8 mouse cellular contexts compared by ENCODE assay signal in genomic region chr5:30665968-30666367, GRCm38 (mm10). TPM values are rescaled to one million over a fixed set of nuclear protein-coding genes. Genes with fewer than 3 reads are reported as not detected.
A peak's percentile ranks its signal among the peaks of the same experiment; 100 is the strongest.
DNase-seq lines count a peak whose midpoint lies in the region; ATAC-seq and TF ChIP-seq lines count a peak whose summit lies in the region.

No protein-coding gene starts in this region.

- H3K9ac ChIP-seq in liver, embryonic 16.5 days (ENCODE audit: low read depth, low read length) = peak overlapping the region; percentile 95

- H3K4me3 ChIP-seq in layer of hippocampus, adult 2 months = peak overlapping the region; percentile 88
- H3K4me3 ChIP-seq in brown adipose tissue, adult 24 weeks (ENCODE audit: insufficient read depth, low read depth, low read length) = peak overlapping the region; percentile 60
- peak overlapping the region; percentile 82 for H3K4me3 ChIP-seq in hindbrain, embryonic 10.5 days
- H3K4me3 ChIP-seq in liver, embryonic 16.5 days (ENCODE audit: low read depth, low read length) = peak overlapping the region; percentile 94

- no peaks in the 10 kb centered on the region for H3K9me3 ChIP-seq in hindbrain, embryonic 10.5 days
- no peaks in the 10 kb centered on the region for H3K9me3 ChIP-seq in liver, embryonic 16.5 days (replicated peaks; ENCODE audit: control insufficient read depth, low read length)

- DNase-seq in layer of hippocampus, adult 2 months (ENCODE audit: low spot score in 2 of 2) = peak; percentile 58 to 78
- DNase-seq in layer of hippocampus, postnatal 10 days (ENCODE audit: low spot score in 2 of 2) = no peak
- no peak for DNase-seq in hindbrain, embryonic 10.5 days (ENCODE audit: low spot score)
- DNase-seq in ovary, postnatal 36 days (ENCODE audit: low spot score) = no peak
- no peak for DNase-seq in adrenal gland, adult 18-20 months (ENCODE audit: low spot score in 2 of 2)
- no peak for DNase-seq in c-Kit-positive CD71-positive TER-119-positive erythroid progenitor cells, embryonic 14.5 days (ENCODE audit: low spot score)

- no peak for TF ChIP-seq CTCF in layer of hippocampus, adult 2 months (conservative IDR thresholded peaks at IDR 0.05)

- WGBS in hindbrain, embryonic 10.5 days = 74% methylated on average over 6 of the region's 6 CpGs
- WGBS in liver, embryonic 16.5 days (ENCODE audit: insufficient replicate concordance) = 29% methylated on average over 6 of the region's 6 CpGs

- no peaks in the 10 kb centered on the region for H3K27me3 ChIP-seq in hindbrain, embryonic 10.5 days (ENCODE audit: insufficient read depth, poor library complexity, severe bottlenecking)
- H3K27me3 ChIP-seq in liver, embryonic 16.5 days (ENCODE audit: control insufficient read depth, insufficient read depth, low read depth, low read length) = no peaks in the 10 kb centered on the region

- ATAC-seq in liver, embryonic 16.5 days (ENCODE audit: low read depth) = no peak

- H3K36me3 ChIP-seq in hindbrain, embryonic 10.5 days = peaks cover 29% of the 10 kb centered on the region
- peaks cover 23% of the 10 kb centered on the region for H3K36me3 ChIP-seq in liver, embryonic 16.5 days (ENCODE audit: control insufficient read depth, insufficient read depth)

- peak overlapping the region; percentile 98 for H3K27ac ChIP-seq in layer of hippocampus, adult 2 months
- H3K27ac ChIP-seq in brown adipose tissue, adult 24 weeks (replicated peaks; ENCODE audit: low read depth, low read length) = peak overlapping the region; percentile 99
- H3K27ac ChIP-seq in hindbrain, embryonic 10.5 days = peak overlapping the region; percentile 95
- H3K27ac ChIP-seq in liver, embryonic 16.5 days (ENCODE audit: low read length) = peak overlapping the region; percentile 87

- peak overlapping the region; percentile 63 for H3K4me2 ChIP-seq in liver, embryonic 16.5 days (ENCODE audit: low read depth, low read length)

- peaks cover 4% of the 10 kb centered on the region; the same call in 1 of the 2 replicates for H3K4me1 ChIP-seq in brown adipose tissue, adult 24 weeks (ENCODE audit: control insufficient read depth, insufficient read depth, insufficient read length, low read length)
- peaks cover 28% of the 10 kb centered on the region for H3K4me1 ChIP-seq in hindbrain, embryonic 10.5 days (replicated peaks)
- peaks cover 23% of the 10 kb centered on the region for H3K4me1 ChIP-seq in liver, embryonic 16.5 days (ENCODE audit: control insufficient read depth, low read depth, low read length)

RNA-seq across cellular contexts. Expression of gene Cenpa, which starts 0.6 kb away (rescaled TPM):
- 1 to 10 TPM; 3.7 to 7.1 TPM for total RNA-seq in layer of hippocampus, adult 2 months (2021)
- 10 to 100 TPM in 1 of 2 experiments, 1 to 10 TPM in 1; 9.3 to 10.4 TPM for total RNA-seq in layer of hippocampus, postnatal 10 days (2021)
- polyA plus RNA-seq in brown adipose tissue, adult 24 weeks (2012; ENCODE audit: insufficient read depth, insufficient read length, missing spikeins) = 4.2 and 13.7 TPM in 2 replicates
- polyA plus RNA-seq in hindbrain, embryonic 10.5 days (2016; fragmentation: Nextera tagmentation; extraction: Ambion mirVana) = 409 and 440 TPM in 2 replicates
- 160 and 163 TPM in 2 replicates for polyA plus RNA-seq in liver, embryonic 16.5 days (2015; fragmentation: Nextera tagmentation; extraction: Ambion mirVana)
- total RNA-seq in adrenal gland, adult 18-20 months (2021) = 1 to 10 TPM; 6.5 to 7.6 TPM

RNA-seq across cellular contexts. Expression of gene Slc35f6, which starts 18.2 kb away (rescaled TPM):
- total RNA-seq in layer of hippocampus, adult 2 months (2021) = 10 to 100 TPM; 39.2 to 39.9 TPM
- 10 to 100 TPM; 29.0 TPM for total RNA-seq in layer of hippocampus, postnatal 10 days (2021)
- polyA plus RNA-seq in brown adipose tissue, adult 24 weeks (2012; ENCODE audit: insufficient read depth, insufficient read length, missing spikeins) = 20.9 and 21.8 TPM in 2 replicates
- polyA plus RNA-seq in hindbrain, embryonic 10.5 days (2016; fragmentation: Nextera tagmentation; extraction: Ambion mirVana) = 25.5 and 28.9 TPM in 2 replicates
- 10.5 and 12.6 TPM in 2 replicates for polyA plus RNA-seq in liver, embryonic 16.5 days (2015; fragmentation: Nextera tagmentation; extraction: Ambion mirVana)
- total RNA-seq in adrenal gland, adult 18-20 months (2021) = 10 to 100 TPM; 38.7 to 43.8 TPM

RNA-seq across cellular contexts. Expression of gene Dpysl5, which starts 45.4 kb away (rescaled TPM):
- 10 to 100 TPM; 30.1 to 30.7 TPM for total RNA-seq in layer of hippocampus, adult 2 months (2021)
- 100 to 1,000 TPM; 321 to 327 TPM for total RNA-seq in layer of hippocampus, postnatal 10 days (2021)
- polyA plus RNA-seq in brown adipose tissue, adult 24 weeks (2012; ENCODE audit: insufficient read depth, insufficient read length, missing spikeins) = not detected in 2 replicates
- polyA plus RNA-seq in hindbrain, embryonic 10.5 days (2016; fragmentation: Nextera tagmentation; extraction: Ambion mirVana) = 87.4 and 151 TPM in 2 replicates
- 0.32 and 0.37 TPM in 2 replicates for polyA plus RNA-seq in liver, embryonic 16.5 days (2015; fragmentation: Nextera tagmentation; extraction: Ambion mirVana)
- 1 to 10 TPM; 1.7 to 1.8 TPM for total RNA-seq in adrenal gland, adult 18-20 months (2021)

Comparison
In these comparisons a context has a peak if more than half of its experiments do, and no peak if none do; other contexts are left out.
1. DNase-seq: peak in layer of hippocampus, adult 2 months (2 of 2); none in layer of hippocampus, postnatal 10 days (0 of 2), hindbrain, embryonic 10.5 days (single experiment), ovary, postnatal 36 days (single experiment), adrenal gland, adult 18-20 months (0 of 2) and c-Kit-positive CD71-positive TER-119-positive erythroid progenitor cells, embryonic 14.5 days (single experiment).
2. RNA of gene Dpysl5, which starts 45.4 kb away (total RNA-seq): 321 to 327 TPM in layer of hippocampus, postnatal 10 days and 30.1 to 30.7 TPM in layer of hippocampus, adult 2 months; 1.7 to 1.8 TPM in adrenal gland, adult 18-20 months; every median in the first group is over 10 times any median in the second.
3. Peak in every context shown above with its lines, with median percentiles within 50 percentile points of each other: H3K27ac ChIP-seq and H3K4me3 ChIP-seq.